Mouse (Mus musculus) neutrophil, adult 65 days (primary cell): Measurements from ENCODE around the gene Galk1. TPM values are rescaled to one million over a fixed set of nuclear protein-coding genes. Genes with fewer than 3 reads are reported as not detected.

Experiments
- total RNA-seq: library from RNA; stranded (reverse); gene quantifications from 2 replicates; pipeline ENCODE4 v1.2.4, GENCODE M21; 2023

The Galk1 gene
- total RNA-seq: 4.9 and 6.7 TPM in 2 replicates

DNA sequence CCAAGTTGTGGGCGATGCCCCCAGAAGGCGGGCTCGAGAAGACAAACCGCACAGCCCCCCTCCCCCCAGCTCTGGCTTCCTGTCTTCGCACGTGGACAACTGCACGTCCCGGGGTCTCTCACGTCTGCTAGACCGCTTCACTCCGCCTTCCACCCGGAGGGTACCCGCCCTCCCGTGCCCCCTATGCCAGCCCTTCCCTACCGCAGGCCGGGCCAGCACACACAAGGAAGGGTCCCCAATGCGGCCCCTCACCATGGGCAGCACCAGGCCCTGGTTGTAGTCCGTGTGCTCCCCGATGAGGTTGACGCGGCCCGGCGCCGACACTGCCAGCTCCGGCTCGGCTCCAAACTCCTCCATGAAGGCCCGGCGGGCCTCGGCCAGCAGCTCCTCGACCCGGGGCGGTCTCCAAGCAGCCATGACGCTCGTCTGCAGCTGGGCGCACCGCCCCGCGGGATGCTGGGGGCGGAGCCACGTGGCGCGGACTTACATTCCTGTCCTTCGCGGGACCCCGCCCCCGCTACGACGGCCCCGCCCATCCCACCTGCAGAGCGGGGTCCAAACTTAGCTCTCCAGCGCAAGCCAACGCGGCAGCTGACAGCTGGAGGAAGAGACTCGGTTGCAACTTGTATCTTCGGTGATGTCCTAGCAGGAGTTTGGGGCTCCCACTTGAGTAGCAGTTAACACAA is at the start of gene Galk1:
TSS of gene Galk1 (minus strand) at position 458 of the 686 bp plus-strand sequence.

DNA sequence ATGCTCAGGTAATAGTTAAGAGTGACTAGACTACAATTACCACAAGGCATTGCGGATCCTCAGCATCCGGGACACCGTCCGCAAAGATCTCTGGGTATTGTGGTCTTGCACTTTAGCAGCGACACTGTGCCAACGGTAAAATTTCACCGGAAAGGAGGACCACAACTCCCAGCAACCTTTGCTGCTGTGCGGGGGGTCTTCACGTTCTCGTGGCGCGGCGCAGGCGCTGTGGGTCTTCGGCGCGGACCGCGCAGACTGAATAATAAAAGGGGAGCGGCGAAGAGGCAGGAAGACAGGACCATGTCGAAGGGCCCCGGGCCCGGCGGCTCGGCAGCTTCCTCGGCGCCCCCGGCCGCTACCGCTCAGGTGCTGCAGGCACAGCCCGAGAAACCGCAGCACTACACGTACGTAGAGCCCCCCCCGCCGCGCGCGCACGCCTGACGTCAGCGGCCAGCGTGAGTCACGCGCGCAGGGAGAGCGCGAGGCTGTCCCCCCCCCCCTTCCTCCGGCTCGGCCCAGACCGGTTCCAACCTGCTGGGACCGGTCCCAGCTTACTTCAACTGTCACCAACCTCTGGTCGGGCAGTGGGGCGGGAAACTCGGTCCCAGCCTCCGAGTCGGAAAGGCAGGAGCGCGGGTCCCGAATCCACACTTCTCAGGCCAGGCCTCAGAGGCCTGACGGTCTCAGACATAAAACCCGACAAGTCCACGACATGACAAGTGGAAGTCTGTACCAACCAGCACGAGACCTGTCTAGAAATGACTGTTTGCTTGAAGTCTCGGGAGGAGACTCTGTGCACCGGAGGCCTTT is 17.8 kb upstream of the Galk1 start, which contains the start of gene Unk:
TSS of gene Unk (plus strand) at position 235 of the 810 bp plus-strand sequence.

DNA sequence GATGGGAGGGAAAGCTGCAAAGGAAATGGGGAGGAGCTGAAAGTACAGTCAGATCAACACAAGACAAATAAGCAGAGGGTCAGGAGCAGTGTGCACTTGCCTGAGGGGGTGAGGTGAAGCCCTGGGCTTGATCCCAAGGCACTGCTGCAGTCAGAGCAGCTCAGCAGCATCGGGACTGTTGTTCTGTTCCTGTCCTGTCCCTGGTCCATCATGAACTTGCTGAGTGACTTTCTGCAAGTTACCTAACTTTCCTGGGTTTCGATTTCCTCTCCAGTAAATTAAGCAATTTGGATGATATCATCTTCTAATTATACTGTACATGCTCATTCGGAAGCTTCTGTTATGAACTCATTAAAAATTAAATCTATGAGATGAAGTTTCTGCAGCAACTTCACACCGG is 15.2 kb upstream of the Galk1 start, which contains the start of gene H3f3b:
TSS of gene H3f3b (minus strand) at position 207 of the 400 bp plus-strand sequence.

DNA sequence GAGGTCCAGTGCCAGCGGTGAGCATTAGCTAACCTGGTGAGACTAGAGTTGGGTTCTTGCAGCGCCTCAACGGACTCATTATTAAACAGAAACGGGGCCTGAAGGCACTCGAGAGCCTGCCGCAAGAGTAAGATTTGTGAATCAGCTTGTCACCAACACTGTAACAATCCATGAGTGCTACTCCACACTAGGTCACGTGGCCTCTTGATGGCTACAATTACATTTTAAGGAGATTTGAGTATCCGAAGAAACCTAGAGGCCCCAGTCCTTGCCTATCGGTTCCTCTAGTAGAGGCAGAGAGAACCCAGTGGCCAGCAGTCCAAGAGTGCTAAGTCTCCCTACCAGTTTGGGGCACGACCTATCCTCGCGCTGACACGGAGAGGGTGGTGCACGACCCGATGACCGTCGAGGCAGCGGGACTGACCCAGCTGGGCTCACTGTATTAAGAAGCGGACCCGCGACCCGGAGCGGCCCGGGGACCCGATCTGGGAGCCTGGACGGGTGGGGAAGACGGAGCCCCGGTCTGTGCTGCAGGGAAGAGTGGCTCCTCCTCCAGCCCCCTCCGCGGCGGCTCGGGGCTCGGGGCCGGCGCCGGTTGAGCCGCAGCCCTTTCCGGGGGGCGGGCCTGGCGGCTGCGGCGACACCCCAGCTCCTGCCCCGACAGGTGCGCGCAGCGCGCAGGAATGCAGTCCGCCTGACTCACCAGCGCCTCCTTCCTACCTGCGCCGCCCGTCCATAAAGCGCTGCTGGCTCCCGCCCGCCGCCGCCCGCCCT is 38.0 kb downstream of the Galk1 start, which contains the start of gene Itgb4:
TSS of gene Itgb4 (plus strand) at position 401 of the 774 bp plus-strand sequence.

Other genes starting within 250 kb of the Galk1 start
- gene Tmem94, start 247.3 kb downstream of the Galk1 start, total RNA-seq: 31.7 and 49.2 TPM in 2 replicates
- gene Caskin2, start 199.1 kb downstream of the Galk1 start, total RNA-seq: 0.82 and 1.0 TPM in 2 replicates
- 3.1 and 4.5 TPM in 2 replicates for gene Tsen54, start 198.0 kb downstream of the Galk1 start, total RNA-seq
- gene Llgl2, start 188.7 kb downstream of the Galk1 start, total RNA-seq: 2.6 and 4.2 TPM in 2 replicates
- gene Myo15b, start 154.3 kb downstream of the Galk1 start, total RNA-seq: 0.93 and 2.3 TPM in 2 replicates
- 52.4 and 59.6 TPM in 2 replicates for gene Smim5, start 112.8 kb downstream of the Galk1 start, total RNA-seq
- 4.6 and 6.4 TPM in 2 replicates for gene Smim6, start 100.7 kb downstream of the Galk1 start, total RNA-seq
- 34.7 and 50.0 TPM in 2 replicates for gene Sap30bp, start 79.4 kb downstream of the Galk1 start, total RNA-seq
- gene Recql5, start 79.2 kb downstream of the Galk1 start, total RNA-seq: 22.0 and 28.2 TPM in 2 replicates
- 0.13 TPM in 1 of 2 replicates, not detected in the other for gene Itgb4, start 38.0 kb downstream of the Galk1 start, total RNA-seq
- 3,437 and 4,057 TPM in 2 replicates for gene H3f3b, start 15.2 kb upstream of the Galk1 start, total RNA-seq
- gene Unk, start 17.6 kb upstream of the Galk1 start, total RNA-seq: 22.2 and 26.7 TPM in 2 replicates
- gene Unc13d, start 65.2 kb upstream of the Galk1 start, total RNA-seq: 94.4 and 118 TPM in 2 replicates
- 177 and 178 TPM in 2 replicates for gene Wbp2, start 74.3 kb upstream of the Galk1 start, total RNA-seq
- 0.23 and 0.47 TPM in 2 replicates for gene Trim47, start 114.5 kb upstream of the Galk1 start, total RNA-seq
- gene Trim65, start 118.4 kb upstream of the Galk1 start, total RNA-seq: 4.5 and 4.6 TPM in 2 replicates
- 11.5 and 13.4 TPM in 2 replicates for gene Mrpl38, start 126.1 kb upstream of the Galk1 start, total RNA-seq
- gene Fbf1, start 155.4 kb upstream of the Galk1 start, total RNA-seq: 5.1 and 6.4 TPM in 2 replicates
- gene Ten1, start 186.1 kb upstream of the Galk1 start, total RNA-seq: 22.5 and 27.5 TPM in 2 replicates
- gene Acox1, start 186.3 kb upstream of the Galk1 start, total RNA-seq: 28.7 and 32.6 TPM in 2 replicates
- 0.06 and 0.11 TPM in 2 replicates for gene Evpl, start 225.4 kb upstream of the Galk1 start, total RNA-seq